Mouse (Mus musculus): ENCODE data around the gene Gm3182. TPM values are rescaled to one million over a fixed set of nuclear protein-coding genes. Genes with fewer than 3 reads are reported as not detected.
"Not testable (repeated sequence)": the region's sequence is repeated elsewhere in the genome, so short reads cannot be mapped to it uniquely, and the experiment has no call there.

The Gm3182 gene
- polyA plus RNA-seq (2012; rRNA removed): not detected in 2 replicates
- polyA plus RNA-seq (2014; fragmentation: Nextera tagmentation; extraction: Ambion mirVana): not detected in 2 replicates

DNA sequence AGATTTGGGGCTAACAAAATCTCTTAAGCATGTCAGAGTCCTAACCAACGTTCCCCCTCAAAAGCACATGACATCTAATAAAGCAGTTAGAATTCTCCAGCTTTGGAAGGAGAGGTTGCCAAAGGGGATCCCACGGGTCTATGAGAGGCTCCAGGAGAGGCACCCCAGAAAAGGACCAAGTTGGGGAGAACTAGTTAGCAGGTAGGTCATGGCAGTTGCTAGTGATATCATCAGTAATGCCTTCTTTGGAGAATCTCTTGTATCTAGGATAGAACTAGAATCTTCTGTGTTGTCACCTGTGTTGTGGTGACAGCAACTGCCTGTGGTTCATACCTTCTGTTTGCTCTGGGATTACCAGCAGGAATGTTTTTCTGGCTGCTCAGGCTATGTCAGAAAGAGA, at the start of gene Gm3182:
Gm3182 (plus strand) TSS at position 301 of the 400 bp plus-strand sequence.
- H3K4me1 ChIP-seq (replicated peaks; ENCODE audit: control insufficient read depth in 2 of 2, insufficient read depth in 2 of 2, low read length in 1 of 2); H3K4me3 ChIP-seq (ENCODE audit: insufficient read depth in 1 of 2, low read depth in 2 of 2, low read length in 2 of 2); H3K9ac ChIP-seq (replicated peaks); H3K4me2 ChIP-seq (ENCODE audit: low read depth); DNase-seq (ENCODE audit: low read depth in 3 of 3, low spot score in 3 of 3); H3K36me3 ChIP-seq (replicated peaks; ENCODE audit: control insufficient read depth, insufficient read depth, low read depth); ATAC-seq (ENCODE audit: insufficient read depth); H3K27me3 ChIP-seq (ENCODE audit: control insufficient read depth, insufficient read depth, low read length); H3K27ac ChIP-seq; H3K9me3 ChIP-seq (ENCODE audit: control insufficient read depth, low read length): not testable (repeated sequence)
- no CpG with 5 or more reads among the region's 2 CpGs for WGBS (ENCODE audit: insufficient replicate concordance)

- WGBS (ENCODE audit: insufficient replicate concordance): 4% methylated on average over 13 of the region's 25 CpGs
Measured at GRCm38 (mm10) chr14:4499425-4499824, 17.9 kb downstream of the Gm3182 start.

More at GRCm38 (mm10) chr14:4499425-4499824, 17.9 kb downstream of the Gm3182 start:
- H3K9me3 ChIP-seq (ENCODE audit: control insufficient read depth, low read length); ATAC-seq (ENCODE audit: insufficient read depth); H3K36me3 ChIP-seq (replicated peaks; ENCODE audit: control insufficient read depth, insufficient read depth, low read depth); H3K27ac ChIP-seq; H3K4me1 ChIP-seq (replicated peaks; ENCODE audit: control insufficient read depth in 2 of 2, insufficient read depth in 2 of 2, low read length in 1 of 2); H3K27me3 ChIP-seq (ENCODE audit: control insufficient read depth, insufficient read depth, low read length); H3K9ac ChIP-seq (replicated peaks); H3K4me2 ChIP-seq (ENCODE audit: low read depth); H3K4me3 ChIP-seq (ENCODE audit: insufficient read depth in 1 of 2, low read depth in 2 of 2, low read length in 2 of 2); DNase-seq (ENCODE audit: low read depth in 3 of 3, low spot score in 3 of 3): not testable (repeated sequence)

Other genes with a start within 250 kb of the Gm3182 start
- not detected in 2 replicates for gene Gm3138, start 232.1 kb upstream of the Gm3182 start, polyA plus RNA-seq (2012; rRNA removed)
- gene Gm3138, start 232.1 kb upstream of the Gm3182 start, polyA plus RNA-seq (2014; fragmentation: Nextera tagmentation; extraction: Ambion mirVana): not detected in 2 replicates
- gene Gm3149, start 164.5 kb upstream of the Gm3182 start, polyA plus RNA-seq (2012; rRNA removed): not detected in 2 replicates
- not detected in 2 replicates for gene Gm3149, start 164.5 kb upstream of the Gm3182 start, polyA plus RNA-seq (2014; fragmentation: Nextera tagmentation; extraction: Ambion mirVana)
- not detected in 2 replicates for gene 2610042L04Rik, start 147.0 kb upstream of the Gm3182 start, polyA plus RNA-seq (2012; rRNA removed)
- gene 2610042L04Rik, start 147.0 kb upstream of the Gm3182 start, polyA plus RNA-seq (2014; fragmentation: Nextera tagmentation; extraction: Ambion mirVana): not detected in 2 replicates
- not detected in 2 replicates for gene Gm3159, start 84.2 kb upstream of the Gm3182 start, polyA plus RNA-seq (2012; rRNA removed)
- gene Gm3159, start 84.2 kb upstream of the Gm3182 start, polyA plus RNA-seq (2014; fragmentation: Nextera tagmentation; extraction: Ambion mirVana): not detected in 2 replicates
- gene Gm3164, start 66.3 kb upstream of the Gm3182 start, polyA plus RNA-seq (2012; rRNA removed): not detected in 2 replicates
- not detected in 2 replicates for gene Gm3164, start 66.3 kb upstream of the Gm3182 start, polyA plus RNA-seq (2014; fragmentation: Nextera tagmentation; extraction: Ambion mirVana)
- gene Gm3173, start 50.8 kb upstream of the Gm3182 start, polyA plus RNA-seq (2012; rRNA removed): not detected in 2 replicates
- gene Gm3173, start 50.8 kb upstream of the Gm3182 start, polyA plus RNA-seq (2014; fragmentation: Nextera tagmentation; extraction: Ambion mirVana): not detected in 2 replicates
- not detected in 2 replicates for gene Gm3047, start 73.7 kb downstream of the Gm3182 start, polyA plus RNA-seq (2012; rRNA removed)
- not detected in 2 replicates for gene Gm3047, start 73.7 kb downstream of the Gm3182 start, polyA plus RNA-seq (2014; fragmentation: Nextera tagmentation; extraction: Ambion mirVana)
- gene Gm8159, start 150.6 kb downstream of the Gm3182 start, polyA plus RNA-seq (2012; rRNA removed): not detected in 2 replicates
- not detected in 2 replicates for gene Gm8159, start 150.6 kb downstream of the Gm3182 start, polyA plus RNA-seq (2014; fragmentation: Nextera tagmentation; extraction: Ambion mirVana)
- not detected in 2 replicates for gene Gm3239, start 182.4 kb downstream of the Gm3182 start, polyA plus RNA-seq (2012; rRNA removed)
- 0.05 TPM in 1 of 2 replicates, not detected in the other for gene Gm3239, start 182.4 kb downstream of the Gm3182 start, polyA plus RNA-seq (2014; fragmentation: Nextera tagmentation; extraction: Ambion mirVana)
- gene Gm7876, start 227.5 kb downstream of the Gm3182 start, polyA plus RNA-seq (2012; rRNA removed): not detected in 2 replicates
- not detected in 2 replicates for gene Gm7876, start 227.5 kb downstream of the Gm3182 start, polyA plus RNA-seq (2014; fragmentation: Nextera tagmentation; extraction: Ambion mirVana)
- gene Gm3252, start 245.0 kb downstream of the Gm3182 start, polyA plus RNA-seq (2012; rRNA removed): not detected in 2 replicates
- gene Gm3252, start 245.0 kb downstream of the Gm3182 start, polyA plus RNA-seq (2014; fragmentation: Nextera tagmentation; extraction: Ambion mirVana): not detected in 2 replicates